Mouse (Mus musculus): ENCODE measurements around the gene Ppp1r1c.
A peak's percentile ranks its signal among the peaks of the same experiment; 100 is the strongest.

Gene Ppp1r1c

DNA sequence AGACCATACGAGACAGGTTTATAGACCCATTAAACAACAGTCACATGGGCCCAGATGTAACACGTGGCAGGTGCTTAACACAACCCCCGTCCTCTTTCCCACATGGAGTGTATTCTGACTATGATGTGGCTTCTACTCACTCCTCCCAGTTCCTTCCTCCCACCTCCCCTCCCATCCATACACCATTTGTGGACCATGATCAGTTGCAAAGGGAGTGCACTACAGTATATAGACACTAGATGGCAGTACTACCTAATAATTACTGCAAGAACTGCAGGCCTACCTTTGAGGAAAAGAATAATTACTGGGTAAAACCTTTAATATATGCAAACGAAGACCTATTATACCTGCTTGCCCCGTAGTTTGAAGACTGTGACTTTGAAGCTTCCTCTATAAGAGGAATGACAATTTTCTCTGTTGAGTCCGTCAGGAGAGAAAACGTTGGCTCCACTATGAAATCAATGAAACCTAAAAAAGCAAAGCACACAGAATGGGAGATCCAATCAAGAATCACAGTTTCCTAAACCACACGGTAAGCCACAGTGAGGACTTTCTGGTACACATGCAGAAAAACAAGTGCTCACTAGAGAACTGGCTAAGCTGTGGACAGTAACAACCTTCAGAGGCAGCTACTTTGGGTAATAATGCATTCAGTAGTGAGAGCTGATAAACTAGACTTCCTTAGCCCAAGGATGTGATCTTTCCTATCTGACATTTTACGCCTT, 157.9 kb downstream of the Ppp1r1c start:
- peak; percentile 86 for DNase-seq (ENCODE audit: low spot score)

Measured in retina, embryonic 14.5 days (tissue).